Mouse (Mus musculus): ENCODE measurements at regions not wholly inside any gene's neighbourhood (a gene's known extent, or its start where the extent isn't known, plus 50 kb on each side); places are given as distances from the start of the nearest gene placed in this dataset.

- no peak for DNase-seq
Measured at GRCm38 (mm10) chr10:95124476-95124875, 179.8 kb upstream of the Plxnc1 start.

DNA sequence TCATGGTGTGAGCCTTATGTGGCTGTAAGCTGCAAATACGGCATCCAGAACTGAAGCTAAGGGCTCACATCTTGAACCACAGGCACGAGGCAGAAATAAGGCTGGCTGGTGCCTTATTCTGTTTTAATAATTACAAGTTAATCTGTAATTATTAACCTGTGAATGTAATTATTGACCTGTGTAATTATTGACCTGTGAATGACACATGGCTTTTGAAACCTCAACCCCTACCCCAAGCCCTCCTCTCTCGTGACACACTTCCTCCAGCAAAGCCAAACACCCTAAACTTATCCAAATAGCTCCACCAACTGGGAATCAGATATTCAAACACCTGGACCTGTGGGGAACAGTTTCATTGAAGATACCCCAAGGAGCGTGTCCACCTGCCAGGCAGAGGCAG is 175.4 kb upstream of the Plxnc1 start:
- no peak for DNase-seq

- no peak for DNase-seq
Measured at GRCm38 (mm10) chr10:95118786-95119351, 174.2 kb upstream of the Plxnc1 start.

DNA sequence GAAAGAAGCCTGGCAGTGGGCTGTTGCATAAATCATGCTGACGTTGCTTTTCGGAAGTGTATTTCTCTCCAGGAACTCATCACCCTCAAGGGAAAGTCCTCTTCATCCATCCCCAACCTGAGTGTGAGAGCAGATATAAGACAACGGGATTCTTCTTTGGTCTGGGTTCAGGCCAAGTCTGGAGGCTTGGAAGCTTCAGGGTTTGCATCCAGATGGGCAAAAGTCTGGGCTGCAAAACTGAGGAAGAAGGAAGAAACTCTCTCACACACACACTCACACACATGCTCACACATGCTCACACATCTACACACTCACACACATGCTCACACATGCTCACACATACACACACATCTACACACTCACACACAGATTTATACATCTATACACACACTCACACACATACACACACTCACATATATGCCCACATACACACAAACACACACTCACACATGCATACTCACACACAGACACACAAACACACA is 173.1 kb upstream of the Plxnc1 start:
- no peak for DNase-seq

GRCm38 (mm10) chr10:95117041-95117730 is 172.6 kb upstream of the Plxnc1 start:
- DNase-seq: peak; percentile 51 to 54

DNA sequence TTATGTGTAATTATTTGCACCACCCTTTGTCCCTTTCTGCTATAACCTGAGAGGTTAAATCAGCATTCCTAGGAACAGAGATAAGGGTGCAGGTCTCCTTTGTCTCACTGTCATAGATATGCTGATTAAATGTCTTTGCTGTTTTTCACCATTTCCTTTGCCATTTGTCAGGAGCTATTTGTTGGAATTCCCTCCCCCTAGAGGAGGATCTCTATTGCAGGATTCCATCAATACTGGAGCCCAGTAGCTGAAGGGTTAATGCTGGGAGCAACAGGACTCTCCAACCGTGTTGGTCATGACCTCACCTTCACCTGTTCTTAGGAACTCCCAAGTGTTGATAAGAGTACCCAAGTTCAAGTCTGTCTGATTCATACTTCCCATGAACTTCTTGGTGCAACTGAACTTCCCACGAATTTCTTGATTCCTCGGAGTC is 172.0 kb upstream of the Plxnc1 start:
- DNase-seq: no peak

GRCm38 (mm10) chr10:95112837-95113388 is 168.3 kb upstream of the Plxnc1 start:
- DNase-seq: no peak

DNA sequence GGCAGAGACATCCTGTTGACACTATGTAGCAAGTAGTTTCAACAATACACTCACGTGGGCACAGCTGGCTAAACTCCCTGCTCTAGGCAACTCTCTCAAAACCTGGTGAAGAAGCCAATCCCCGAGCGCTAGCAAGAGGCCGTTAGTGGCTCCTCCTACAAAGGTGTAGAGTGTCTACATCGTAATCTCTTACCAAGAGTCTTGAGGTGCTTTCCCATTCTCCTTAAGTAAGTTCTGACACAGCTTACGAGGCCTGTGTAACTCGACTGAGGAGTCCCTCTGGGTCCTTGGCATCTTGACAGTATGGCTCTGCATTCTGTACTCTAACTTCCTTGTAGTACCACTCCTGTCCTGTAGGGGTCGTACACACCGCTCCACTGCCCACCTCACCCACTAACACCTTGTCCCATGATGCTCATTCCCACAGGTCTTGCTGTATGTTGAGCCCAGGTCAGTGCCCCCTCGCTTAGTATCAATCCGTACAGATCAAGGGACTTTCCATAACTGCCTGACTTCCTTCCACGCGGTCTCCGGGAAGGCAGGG is 167.7 kb upstream of the Plxnc1 start:
- DNase-seq: peak; percentile 38 to 62

DNA sequence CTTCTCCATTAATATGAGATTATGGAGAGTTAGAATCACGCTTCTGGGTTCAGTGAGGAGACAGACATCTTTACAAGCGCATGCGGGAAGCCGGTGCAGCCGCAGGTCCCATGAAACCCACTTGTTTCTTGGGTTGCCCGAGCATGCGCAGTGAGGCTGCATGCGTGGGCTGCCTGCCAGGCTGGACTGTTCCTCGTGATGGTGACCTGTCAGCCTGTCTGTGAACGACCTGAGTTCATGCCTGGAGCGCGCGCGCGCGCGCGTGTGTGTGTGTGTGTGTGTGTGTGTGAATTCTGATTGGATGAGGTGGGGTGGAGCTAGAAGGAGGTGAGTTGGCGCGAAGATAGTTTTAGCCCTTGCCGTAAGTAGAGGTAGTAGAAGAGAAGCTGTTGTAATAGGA is 166.2 kb upstream of the Plxnc1 start:
- DNase-seq: no peak

GRCm38 (mm10) chr10:95109576-95109975 is 164.9 kb upstream of the Plxnc1 start:
- no peak for DNase-seq

DNA sequence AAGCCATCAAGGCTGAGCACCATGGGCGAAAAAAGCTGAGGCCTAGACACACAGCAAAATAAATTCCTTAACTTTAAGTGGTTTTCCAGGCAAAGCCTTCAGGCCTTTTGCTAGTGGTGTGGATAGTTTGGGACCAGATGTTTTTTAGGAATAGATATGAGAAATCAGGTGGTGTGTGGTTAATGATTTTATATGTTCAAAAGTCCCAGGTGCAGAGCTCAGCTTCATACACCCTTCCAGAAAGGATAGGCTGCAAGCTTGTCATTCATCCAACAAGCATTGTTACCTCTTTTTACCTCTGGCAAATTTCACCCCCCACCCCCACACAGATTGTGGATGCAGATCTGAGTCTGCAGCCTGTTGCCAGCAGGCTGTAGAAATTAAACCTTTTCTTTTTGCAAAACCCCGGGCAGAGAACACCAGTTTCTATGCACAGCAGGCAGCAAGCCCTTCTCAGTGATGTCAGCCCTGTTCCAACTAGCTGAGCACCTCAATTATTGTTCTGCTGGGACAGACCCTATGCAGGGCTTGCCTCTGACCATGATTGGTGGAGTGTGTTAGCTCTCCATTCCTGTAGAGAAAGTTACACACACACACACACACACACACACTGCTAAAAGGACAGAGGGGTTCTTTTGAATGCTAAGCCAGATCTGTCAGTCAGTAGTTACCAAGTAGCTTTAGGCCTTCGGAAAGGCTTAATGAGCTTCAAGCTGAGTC is 163.1 kb upstream of the Plxnc1 start:
- DNase-seq: no peak

- no peak for DNase-seq
Measured at GRCm38 (mm10) chr10:95103808-95104207, 159.2 kb upstream of the Plxnc1 start.

DNA sequence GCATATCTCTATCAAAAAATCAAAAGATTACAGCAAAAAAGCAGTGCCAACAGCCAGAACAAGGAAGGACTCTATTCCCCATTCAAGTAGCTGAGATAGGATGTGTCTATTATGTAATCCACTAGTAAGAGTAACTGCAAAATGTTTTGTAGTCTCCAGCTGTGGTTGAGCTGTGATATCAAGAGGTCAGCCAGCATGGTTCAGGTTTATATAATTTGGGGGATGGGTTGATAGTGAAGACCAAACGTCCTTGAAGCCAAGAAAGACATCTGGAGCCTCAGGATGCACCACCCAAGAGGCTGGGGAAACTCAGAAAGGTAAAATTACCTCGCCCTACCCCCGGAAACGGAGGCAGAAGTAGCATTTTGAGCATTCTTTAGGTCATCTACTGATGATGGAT is 158.3 kb upstream of the Plxnc1 start:
- no peak for DNase-seq

DNA sequence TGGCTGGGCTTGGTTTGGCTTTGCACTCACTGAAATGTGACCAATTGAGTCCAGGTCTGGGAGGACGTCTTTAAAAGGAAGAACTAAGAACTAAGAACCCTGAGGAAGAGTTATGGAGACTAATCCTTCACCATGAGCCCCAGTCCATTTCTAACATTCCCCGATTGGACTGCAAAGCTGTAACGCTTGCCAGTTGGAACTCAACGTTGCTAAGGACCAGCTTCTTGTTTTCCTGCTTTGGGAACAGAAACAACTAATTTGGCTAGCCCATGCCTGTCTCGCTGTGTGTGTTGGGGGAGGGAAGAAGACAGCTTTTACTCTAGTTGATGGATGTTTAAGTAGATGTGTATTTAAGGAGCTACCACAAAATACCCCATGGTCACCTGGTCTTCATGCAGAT is 155.3 kb upstream of the Plxnc1 start:
- peak in 1 of 2 experiments; percentile 33 for DNase-seq

GRCm38 (mm10) chr10:95095847-95096246 is 151.2 kb upstream of the Plxnc1 start:
- DNase-seq: no peak

DNA sequence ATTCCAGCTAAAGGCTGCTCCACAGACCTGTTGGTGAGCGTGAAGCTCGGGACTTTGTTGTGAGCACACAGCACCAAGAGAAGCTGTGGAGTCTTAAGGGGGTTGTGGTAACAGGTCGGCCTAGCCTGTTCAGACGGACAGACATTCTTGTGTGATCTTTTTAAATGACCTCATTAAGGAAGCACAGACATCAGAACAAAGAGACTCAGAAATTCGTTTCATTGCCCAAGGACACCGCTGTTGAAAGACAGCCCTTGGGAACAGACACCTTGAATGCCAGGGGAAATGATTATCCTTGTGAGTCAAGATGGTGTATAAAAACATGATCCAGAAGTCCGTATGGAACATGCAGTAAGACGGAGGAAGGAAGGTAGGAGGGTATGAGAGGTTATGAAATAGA is 150.1 kb upstream of the Plxnc1 start:
- no peak for DNase-seq

DNA sequence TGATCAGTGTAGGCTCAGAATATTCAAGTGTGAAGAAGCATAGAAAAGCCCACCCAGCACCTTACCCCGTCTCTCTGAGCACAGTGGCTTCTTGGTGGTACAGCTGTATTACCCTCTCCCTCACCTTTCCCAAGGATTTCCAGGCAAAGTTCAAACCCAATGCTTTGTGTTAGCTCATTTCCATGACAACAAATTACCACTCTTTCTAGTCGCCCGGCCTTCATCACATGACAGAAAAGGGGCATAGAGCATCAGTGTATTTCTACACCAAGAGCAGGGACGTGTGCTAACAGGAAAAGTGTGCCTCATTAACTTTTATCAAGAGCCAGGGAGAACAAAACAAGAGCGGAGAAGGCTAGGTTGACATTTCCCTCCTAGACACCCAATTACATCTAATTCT is 148.6 kb upstream of the Plxnc1 start:
- no peak for DNase-seq

DNA sequence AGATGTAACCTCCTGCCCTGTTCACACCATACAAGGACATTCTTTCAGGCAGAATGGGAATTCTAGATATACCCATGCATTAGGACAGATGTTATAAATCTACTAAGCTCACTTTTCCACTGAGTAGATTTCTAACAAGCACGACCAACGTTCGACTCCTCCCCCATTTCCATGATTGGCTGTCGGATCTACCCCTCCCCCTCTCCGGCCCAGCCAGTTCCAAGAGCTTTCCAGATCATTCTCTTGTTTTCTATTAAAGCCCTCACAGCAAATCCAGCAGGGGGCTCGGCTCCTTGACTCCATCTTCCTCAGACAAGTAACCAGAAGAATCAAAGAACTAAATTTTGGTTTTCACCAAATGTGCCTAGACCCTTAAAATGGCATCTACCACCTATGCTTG is 146.5 kb upstream of the Plxnc1 start:
- DNase-seq: peak; percentile 17 to 36

- no peak for DNase-seq
Measured at GRCm38 (mm10) chr10:95090641-95091040, 146.0 kb upstream of the Plxnc1 start.

GRCm38 (mm10) chr10:95090035-95090434 is 145.4 kb upstream of the Plxnc1 start:
- DNase-seq: no peak

GRCm38 (mm10) chr10:95087864-95088570 is 143.4 kb upstream of the Plxnc1 start:
- DNase-seq: peak; percentile 69 to 70

DNA sequence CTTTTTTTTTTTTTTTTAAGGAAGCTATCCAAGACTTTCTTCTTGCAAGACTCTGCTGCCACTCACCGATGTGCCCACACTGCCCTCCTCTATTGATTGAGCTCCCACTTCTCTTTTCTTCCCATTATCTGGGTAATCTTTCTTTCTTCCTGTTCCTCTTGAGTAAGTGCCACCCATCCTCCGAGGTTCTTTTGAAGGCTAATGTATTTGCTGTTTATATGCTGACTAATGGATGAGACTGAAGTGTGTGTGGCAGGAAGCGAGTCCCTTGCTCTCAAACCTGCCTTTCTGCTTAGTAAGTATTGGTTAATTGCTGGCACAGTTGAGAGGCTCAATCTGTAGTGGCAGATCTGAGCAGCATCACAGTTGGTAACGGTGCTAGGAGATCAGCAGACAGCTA is 142.1 kb upstream of the Plxnc1 start:
- no peak for DNase-seq
